Mouse (Mus musculus): ENCODE results near the gene Mrps21. TPM values are rescaled to one million over a fixed set of nuclear protein-coding genes. Genes with fewer than 3 reads are reported as not detected.

Gene Mrps21
- polyA plus RNA-seq, 1 experiment from 2014 or later = 312 TPM

- under 1% methylated on average over 56 of the region's 56 CpGs for WGBS
- TF ChIP-seq CTCF (IDR thresholded peaks at IDR 0.05; ENCODE audit: low read depth) = no peak
- Histone ChIP-seq H3K9ac (peak within 1 kb of the TSS; percentile 70), H3K4me1 (ENCODE audit: insufficient read depth) (no peaks in the 10 kb centered on the region; the same call in 1 of the 2 replicates), H3K27me3 (ENCODE audit: insufficient read depth, low read length) (no peaks in the 10 kb centered on the region), H3K4me3 (ENCODE audit: low read depth, low read length) (peak within 1 kb of the TSS; percentile 80), H3K4me2 (peak within 1 kb of the TSS; percentile 73), H3K9me3 (ENCODE audit: low read depth, low read length) (no peaks in the 10 kb centered on the region), H3K27ac (ENCODE audit: low read depth) (peak within 1 kb of the TSS; percentile 82), H3K36me3 (ENCODE audit: insufficient read depth) (peaks cover 31% of the 10 kb centered on the region)
- DNase-seq (peak; percentile 97), ATAC-seq (ENCODE audit: insufficient read depth) (peak; percentile 99)
These were observed 15.7 kb downstream of the Mrps21 start, which contains the start of gene Prpf3 for GRCm38 (mm10) chr3:95855502-95856089. Prpf3 (minus strand) TSS chr3:95855885.

DNA sequence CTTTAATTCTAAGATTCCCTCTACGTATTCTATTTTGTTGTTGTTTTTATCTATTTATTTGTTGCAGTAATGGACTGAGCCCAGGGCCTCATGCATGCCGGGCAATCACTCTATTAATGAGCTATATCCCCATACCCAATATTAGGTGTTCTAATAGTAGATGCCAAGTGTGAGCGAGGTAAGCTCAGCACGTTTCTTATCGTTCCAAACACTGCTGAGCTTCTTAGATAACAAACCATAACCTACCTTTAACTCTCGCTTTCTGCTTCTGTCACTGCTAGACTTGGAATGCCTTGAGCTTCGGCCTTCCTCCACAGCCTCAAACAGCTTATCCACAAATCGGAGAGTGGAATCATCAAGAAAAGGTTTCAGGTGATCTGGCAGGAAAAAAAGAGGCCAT, 20.0 kb downstream of the Mrps21 start:
- no peak for TF ChIP-seq CTCF (IDR thresholded peaks at IDR 0.05; ENCODE audit: low read depth)
- H3K4me1 ChIP-seq (ENCODE audit: insufficient read depth) = no peaks in the 10 kb centered on the region; the same call in 1 of the 2 replicates
- ATAC-seq (ENCODE audit: insufficient read depth) (no peak), DNase-seq (no peak)
- no peaks in the 10 kb centered on the region for H3K27me3 ChIP-seq (ENCODE audit: insufficient read depth, low read length)
- 89% methylated on average over 8 of the region's 8 CpGs for WGBS
- no peak overlapping the region for H3K27ac ChIP-seq (ENCODE audit: low read depth)
- no peak overlapping the region for H3K4me2 ChIP-seq
- no peaks in the 10 kb centered on the region for H3K9me3 ChIP-seq (ENCODE audit: low read depth, low read length)
- H3K4me3 ChIP-seq (ENCODE audit: low read depth, low read length) = no peak overlapping the region
- H3K36me3 ChIP-seq (ENCODE audit: insufficient read depth) = peaks cover 73% of the 10 kb centered on the region
- no peak overlapping the region for H3K9ac ChIP-seq

- WGBS = 78% methylated on average over 4 of the region's 4 CpGs
- H3K27ac ChIP-seq (ENCODE audit: low read depth) = no peak overlapping the region
- H3K9ac ChIP-seq = no peak overlapping the region
- H3K9me3 ChIP-seq (ENCODE audit: low read depth, low read length) = no peaks in the 10 kb centered on the region
- H3K4me1 ChIP-seq (ENCODE audit: insufficient read depth) = no peaks in the 10 kb centered on the region; the same call in 1 of the 2 replicates
- no peak overlapping the region for H3K4me3 ChIP-seq (ENCODE audit: low read depth, low read length)
- DNase-seq = no peak
- H3K36me3 ChIP-seq (ENCODE audit: insufficient read depth) = peaks cover 80% of the 10 kb centered on the region
- ATAC-seq (ENCODE audit: insufficient read depth) = no peak
- TF ChIP-seq CTCF (IDR thresholded peaks at IDR 0.05; ENCODE audit: low read depth) = no peak
- H3K4me2 ChIP-seq = no peak overlapping the region
- H3K27me3 ChIP-seq (ENCODE audit: insufficient read depth, low read length) = no peaks in the 10 kb centered on the region
These were observed 20.7 kb downstream of the Mrps21 start for GRCm38 (mm10) chr3:95850611-95851010.

GRCm38 (mm10) chr3:95842503-95843214, 28.7 kb downstream of the Mrps21 start:
- WGBS = 79% methylated on average over 3 of the region's 3 CpGs
- no peak overlapping the region for H3K27ac ChIP-seq (ENCODE audit: low read depth)
- no peaks in the 10 kb centered on the region for H3K9me3 ChIP-seq (ENCODE audit: low read depth, low read length)
- H3K4me1 ChIP-seq (ENCODE audit: insufficient read depth) = no peaks in the 10 kb centered on the region
- ATAC-seq (ENCODE audit: insufficient read depth) = no peak
- no peak overlapping the region for H3K4me2 ChIP-seq
- peaks cover 95% of the 10 kb centered on the region for H3K36me3 ChIP-seq (ENCODE audit: insufficient read depth)
- H3K9ac ChIP-seq = no peak overlapping the region
- no peak for TF ChIP-seq CTCF (IDR thresholded peaks at IDR 0.05; ENCODE audit: low read depth)
- no peak for DNase-seq
- H3K4me3 ChIP-seq (ENCODE audit: low read depth, low read length) = no peak overlapping the region
- H3K27me3 ChIP-seq (ENCODE audit: insufficient read depth, low read length) = no peaks in the 10 kb centered on the region

- H3K27me3 ChIP-seq (ENCODE audit: insufficient read depth, low read length) = no peaks in the 10 kb centered on the region
- no peak overlapping the region for H3K27ac ChIP-seq (ENCODE audit: low read depth)
- WGBS = 93% methylated on average over 2 of the region's 2 CpGs
- H3K36me3 ChIP-seq (ENCODE audit: insufficient read depth) = peaks cover 90% of the 10 kb centered on the region
- no peak overlapping the region for H3K4me3 ChIP-seq (ENCODE audit: low read depth, low read length)
- H3K9ac ChIP-seq = no peak overlapping the region
- no peak for TF ChIP-seq CTCF (IDR thresholded peaks at IDR 0.05; ENCODE audit: low read depth)
- H3K4me1 ChIP-seq (ENCODE audit: insufficient read depth) = no peaks in the 10 kb centered on the region
- DNase-seq (no peak), ATAC-seq (ENCODE audit: insufficient read depth) (no peak)
- H3K4me2 ChIP-seq = no peak overlapping the region
- H3K9me3 ChIP-seq (ENCODE audit: low read depth, low read length) = no peaks in the 10 kb centered on the region
These were observed 32.1 kb downstream of the Mrps21 start for GRCm38 (mm10) chr3:95839250-95839649.

DNA sequence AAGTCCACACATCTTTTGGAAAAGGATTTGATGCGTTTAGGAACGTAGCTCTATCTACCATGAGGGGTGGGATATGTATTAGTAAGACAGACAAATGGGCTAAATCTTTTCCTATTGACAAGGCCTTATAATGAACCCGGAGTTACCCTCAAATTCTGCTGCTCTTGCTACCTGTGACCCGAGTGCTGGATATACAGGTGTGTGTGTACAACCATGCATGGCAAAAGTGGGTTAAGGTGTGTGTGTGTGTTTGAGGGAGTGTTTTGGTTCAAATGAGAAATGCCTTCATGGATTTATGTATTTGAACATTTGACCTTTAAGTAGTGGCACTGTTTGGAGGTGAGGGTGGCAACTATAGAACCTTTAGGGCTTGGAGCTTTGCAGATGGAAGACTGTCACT, 42.3 kb downstream of the Mrps21 start:
- Histone ChIP-seq H3K4me2 (no peak overlapping the region), H3K4me3 (ENCODE audit: low read depth, low read length) (no peak overlapping the region), H3K27ac (ENCODE audit: low read depth) (no peak overlapping the region), H3K36me3 (ENCODE audit: insufficient read depth) (peaks cover 66% of the 10 kb centered on the region), H3K27me3 (ENCODE audit: insufficient read depth, low read length) (no peaks in the 10 kb centered on the region), H3K4me1 (ENCODE audit: insufficient read depth) (no peaks in the 10 kb centered on the region), H3K9ac (no peak overlapping the region), H3K9me3 (ENCODE audit: low read depth, low read length) (no peaks in the 10 kb centered on the region)
- no peak for ATAC-seq (ENCODE audit: insufficient read depth)
- no peak for TF ChIP-seq CTCF (IDR thresholded peaks at IDR 0.05; ENCODE audit: low read depth)
- no peak for DNase-seq
- WGBS = 96% methylated on average over 4 of the region's 4 CpGs

DNA sequence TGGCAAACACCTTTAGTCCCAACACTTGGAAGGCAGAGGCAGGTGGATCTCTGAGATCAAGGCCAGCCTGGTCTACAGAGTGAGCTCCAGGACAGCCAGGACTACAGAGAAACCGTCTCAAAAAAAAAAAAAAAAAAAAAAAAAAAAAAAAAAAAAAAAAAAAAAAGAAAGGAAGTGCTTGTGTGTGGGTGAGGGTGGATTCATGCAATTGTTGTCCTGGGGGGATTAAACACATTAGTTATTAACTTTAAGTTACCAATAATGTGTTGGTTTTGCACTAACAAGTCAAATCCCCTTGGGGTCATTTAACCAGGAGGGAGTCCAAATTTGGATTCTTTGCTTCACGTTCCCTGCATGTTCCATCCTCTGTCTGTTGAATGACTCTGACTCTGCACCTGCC, 45.0 kb downstream of the Mrps21 start:
- no peak for DNase-seq
- 75% methylated on average over 2 of the region's 2 CpGs for WGBS
- no peak for TF ChIP-seq CTCF (IDR thresholded peaks at IDR 0.05; ENCODE audit: low read depth)
- no peak overlapping the region for H3K4me3 ChIP-seq (ENCODE audit: low read depth, low read length)
- no peak for ATAC-seq (ENCODE audit: insufficient read depth)
- no peak overlapping the region for H3K9ac ChIP-seq
- H3K9me3 ChIP-seq (ENCODE audit: low read depth, low read length) = no peaks in the 10 kb centered on the region
- H3K27me3 ChIP-seq (ENCODE audit: insufficient read depth, low read length) = no peaks in the 10 kb centered on the region
- no peaks in the 10 kb centered on the region for H3K4me1 ChIP-seq (ENCODE audit: insufficient read depth)
- no peak overlapping the region for H3K4me2 ChIP-seq
- peaks cover 39% of the 10 kb centered on the region for H3K36me3 ChIP-seq (ENCODE audit: insufficient read depth)
- no peak overlapping the region for H3K27ac ChIP-seq (ENCODE audit: low read depth)
